Mouse (Mus musculus) heart, adult 2 months (tissue): ENCODE results near the gene Gm20696.

Source experiments
- CTCF ChIP-seq: fragments of 200-600 bp; IDR thresholded peaks from 2 replicates; pipeline ENCODE4 v1.8.1; 2022; ENCODE audit warnings: antibody characterized with exemption, mild to moderate bottlenecking, moderate library complexity
- POLR2A ChIP-seq: fragments of 200-500 bp; IDR thresholded peaks from 2 replicates; pipeline ENCODE4 v1.6.1; 2011; ENCODE audit warnings: mild to moderate bottlenecking, low read depth, low read length, control low read depth; ENCODE audit not compliant: insufficient read depth

- TF ChIP-seq POLR2A = no peak
- no peak for TF ChIP-seq CTCF
Observed at GRCm38 (mm10) chr6:99615272-99615751, 51.3 kb downstream of the Gm20696 start.
